Mouse (Mus musculus) lung, embryonic 16.5 days (tissue): ENCODE data around the gene Rgsl1. TPM values are rescaled to one million over a fixed set of nuclear protein-coding genes. Genes with fewer than 3 reads are reported as not detected.

Source experiments
- polyA plus RNA-seq: library from polyadenylated mRNA; unstranded; fragments of >200 nt; fragmentation: Nextera tagmentation; extraction: Ambion mirVana; gene quantifications from 2 replicates; pipeline ENCODE4 v1.2.1, GENCODE M21; 2015

Gene Rgsl1
- polyA plus RNA-seq, 1 experiment from 2014 or later, result not detected

Other genes starting within 250 kb of the Rgsl1 start
- 0.10 and 0.15 TPM in 2 replicates for gene Rgs8, start 191.1 kb downstream of the Rgsl1 start, polyA plus RNA-seq
- 1.9 and 2.2 TPM in 2 replicates for gene Rgs16, start 103.8 kb downstream of the Rgsl1 start, polyA plus RNA-seq
- gene Rnasel, start 94.7 kb downstream of the Rgsl1 start, polyA plus RNA-seq, result 7.8 and 8.7 TPM in 2 replicates
- 0.09 TPM in 2 replicates for gene Teddm1b, start 30.2 kb upstream of the Rgsl1 start, polyA plus RNA-seq
- not detected in 2 replicates for gene Teddm1a, start 47.6 kb upstream of the Rgsl1 start, polyA plus RNA-seq
- gene Glul, start 55.8 kb upstream of the Rgsl1 start, polyA plus RNA-seq, result 113 and 120 TPM in 2 replicates
- gene Teddm2, start 56.1 kb upstream of the Rgsl1 start, polyA plus RNA-seq, result 0.26 and 0.48 TPM in 2 replicates